Mouse (Mus musculus): Measurements from ENCODE around the gene Pick1. TPM values are rescaled to one million over a fixed set of nuclear protein-coding genes. Genes with fewer than 3 reads are reported as not detected.

The Pick1 gene
- polyA plus RNA-seq, 1 experiment from 2014 or later: 31.8 TPM

DNA sequence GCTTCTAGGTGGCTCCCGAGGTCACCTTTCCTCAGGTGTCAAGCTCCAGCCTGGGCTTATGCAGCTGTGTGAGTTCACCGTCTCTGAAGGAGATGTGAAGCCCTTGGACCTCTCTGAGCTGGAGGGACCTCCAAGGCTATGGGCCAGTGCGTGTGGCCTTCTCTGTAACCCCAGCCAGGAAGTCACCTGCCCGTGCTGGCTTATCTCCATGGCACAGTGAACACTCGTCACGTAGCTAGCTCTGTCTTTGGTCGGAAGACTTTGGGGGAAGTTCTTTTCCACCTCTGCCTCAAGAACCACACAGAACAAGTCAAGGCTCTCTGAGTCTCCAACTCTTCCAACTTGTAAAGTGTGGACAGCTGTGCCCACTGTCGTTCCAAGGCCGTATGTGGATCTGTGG is 34.9 kb upstream of the Pick1 start:
- TF ChIP-seq CTCF (IDR thresholded peaks at IDR 0.05; ENCODE audit: low read depth): no peak
- Histone ChIP-seq H3K4me3 (replicated peaks; ENCODE audit: low read depth, low read length) (no peak overlapping the region), H3K4me2 (ENCODE audit: low read length) (no peak overlapping the region), H3K9ac (ENCODE audit: low read depth, low read length) (no peak overlapping the region), H3K27ac (no peak overlapping the region), H3K27me3 (ENCODE audit: insufficient read depth, low read length) (no peaks in the 10 kb centered on the region), H3K36me3 (ENCODE audit: insufficient read depth, low read length) (no peaks in the 10 kb centered on the region), H3K4me1 (replicated peaks; ENCODE audit: insufficient read depth, low read length) (peaks cover 5% of the 10 kb centered on the region; the same call in 1 of the 2 replicates), H3K9me3 (replicated peaks; ENCODE audit: low read length) (no peaks in the 10 kb centered on the region)
- DNase-seq (ENCODE audit: low spot score) (no peak), ATAC-seq (replicated peaks; ENCODE audit: low FRiP score, low read depth) (no peak)
- 69% methylated on average over 9 of the region's 9 CpGs for WGBS

DNA sequence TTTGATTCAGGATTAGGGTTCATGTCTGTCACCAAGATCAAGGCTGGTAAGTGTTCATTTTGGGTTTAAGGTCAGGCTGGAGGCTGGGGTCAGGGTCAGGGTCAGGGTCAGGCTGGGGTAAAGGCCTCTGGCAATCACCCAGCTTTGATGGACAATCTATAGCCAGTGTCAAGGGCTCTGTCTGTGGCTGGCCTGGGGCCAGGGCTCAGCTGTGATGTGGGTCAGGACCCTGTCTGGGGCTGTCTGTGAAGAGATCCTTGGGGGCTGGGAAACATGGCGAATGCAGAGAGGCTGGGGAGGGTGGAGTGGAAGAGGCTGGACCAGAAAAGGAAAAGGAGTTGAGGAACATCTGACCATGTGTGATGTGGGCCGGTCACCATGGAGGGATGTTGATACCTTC is 34.0 kb upstream of the Pick1 start:
- TF ChIP-seq CTCF (IDR thresholded peaks at IDR 0.05; ENCODE audit: low read depth): no peak
- 59% methylated on average over 2 of the region's 2 CpGs for WGBS
- Histone ChIP-seq H3K4me3 (replicated peaks; ENCODE audit: low read depth, low read length) (no peak overlapping the region), H3K27ac (no peak overlapping the region), H3K36me3 (ENCODE audit: insufficient read depth, low read length) (no peaks in the 10 kb centered on the region), H3K9ac (ENCODE audit: low read depth, low read length) (no peak overlapping the region), H3K4me1 (replicated peaks; ENCODE audit: insufficient read depth, low read length) (peaks cover 5% of the 10 kb centered on the region; the same call in 1 of the 2 replicates), H3K9me3 (replicated peaks; ENCODE audit: low read length) (no peaks in the 10 kb centered on the region), H3K27me3 (ENCODE audit: insufficient read depth, low read length) (no peaks in the 10 kb centered on the region), H3K4me2 (ENCODE audit: low read length) (no peak overlapping the region)
- ATAC-seq (replicated peaks; ENCODE audit: low FRiP score, low read depth) (no peak), DNase-seq (ENCODE audit: low spot score) (no peak)

DNA sequence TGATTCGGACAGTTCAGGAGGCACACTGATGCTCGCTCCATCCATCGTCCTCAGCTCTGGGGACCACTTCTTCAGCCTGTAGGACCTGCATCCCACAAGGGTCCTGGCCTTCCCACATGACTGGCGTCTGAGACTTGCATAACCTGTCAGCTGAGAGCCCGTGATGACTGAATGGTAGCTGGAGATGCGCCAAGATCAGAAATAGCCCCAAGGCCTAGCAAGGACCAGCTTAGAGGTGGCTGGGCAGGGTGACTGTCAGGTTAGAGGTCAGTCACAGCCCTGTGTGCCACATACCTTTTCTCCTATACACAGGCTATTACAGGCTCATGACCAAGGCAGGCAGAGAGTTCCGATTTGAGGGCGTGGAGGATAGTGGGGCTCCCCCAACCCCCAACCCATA is 33.5 kb upstream of the Pick1 start:
- H3K4me2 ChIP-seq (ENCODE audit: low read length): no peak overlapping the region
- no peak overlapping the region for H3K9ac ChIP-seq (ENCODE audit: low read depth, low read length)
- TF ChIP-seq CTCF (IDR thresholded peaks at IDR 0.05; ENCODE audit: low read depth): no peak
- no peaks in the 10 kb centered on the region for H3K36me3 ChIP-seq (ENCODE audit: insufficient read depth, low read length)
- no peak overlapping the region for H3K4me3 ChIP-seq (replicated peaks; ENCODE audit: low read depth, low read length)
- H3K27ac ChIP-seq: no peak overlapping the region
- ATAC-seq (replicated peaks; ENCODE audit: low FRiP score, low read depth): no peak
- 81% methylated on average over 8 of the region's 8 CpGs for WGBS
- no peaks in the 10 kb centered on the region for H3K9me3 ChIP-seq (replicated peaks; ENCODE audit: low read length)
- H3K4me1 ChIP-seq (replicated peaks; ENCODE audit: insufficient read depth, low read length): peaks cover 5% of the 10 kb centered on the region; the same call in 1 of the 2 replicates
- DNase-seq (ENCODE audit: low spot score): no peak
- no peaks in the 10 kb centered on the region for H3K27me3 ChIP-seq (ENCODE audit: insufficient read depth, low read length)

DNA sequence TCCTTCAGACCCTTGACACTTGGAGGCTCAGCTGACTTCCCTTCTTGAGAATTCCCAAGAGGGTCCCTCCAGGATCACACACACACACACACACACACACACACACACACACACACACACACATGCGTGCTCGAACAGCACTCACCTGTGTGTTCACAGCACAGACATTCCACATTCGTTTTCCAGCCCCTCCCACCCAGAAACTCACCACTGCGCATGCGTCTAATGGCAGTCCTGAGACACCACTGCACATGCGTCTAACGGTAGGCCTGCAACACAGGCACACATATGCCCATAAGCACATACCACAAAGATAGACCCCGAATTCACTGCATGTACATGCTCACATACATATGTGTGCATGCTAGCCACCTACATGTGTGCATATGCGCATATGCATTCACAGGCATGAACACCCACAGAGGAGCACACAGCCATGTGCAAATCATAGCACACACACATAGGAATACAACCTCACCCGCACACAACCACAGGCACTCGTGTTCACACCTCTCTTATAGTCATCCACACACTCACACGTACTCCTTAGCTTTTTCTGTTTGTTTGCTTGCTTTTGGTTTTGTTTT is 29.5 kb upstream of the Pick1 start:
- H3K4me3 ChIP-seq (replicated peaks; ENCODE audit: low read depth, low read length): no peak overlapping the region
- H3K9me3 ChIP-seq (replicated peaks; ENCODE audit: low read length): no peaks in the 10 kb centered on the region
- TF ChIP-seq CTCF (IDR thresholded peaks at IDR 0.05; ENCODE audit: low read depth): no peak
- no peak overlapping the region for H3K4me2 ChIP-seq (ENCODE audit: low read length)
- H3K27ac ChIP-seq: no peak overlapping the region
- no peaks in the 10 kb centered on the region; the same call in 1 of the 2 replicates for H3K4me1 ChIP-seq (replicated peaks; ENCODE audit: insufficient read depth, low read length)
- H3K36me3 ChIP-seq (ENCODE audit: insufficient read depth, low read length): no peaks in the 10 kb centered on the region
- WGBS: 91% methylated on average over 12 of the region's 12 CpGs
- no peak for ATAC-seq (replicated peaks; ENCODE audit: low FRiP score, low read depth)
- no peak for DNase-seq (ENCODE audit: low spot score)
- H3K9ac ChIP-seq (ENCODE audit: low read depth, low read length): no peak overlapping the region
- no peaks in the 10 kb centered on the region for H3K27me3 ChIP-seq (ENCODE audit: insufficient read depth, low read length)

DNA sequence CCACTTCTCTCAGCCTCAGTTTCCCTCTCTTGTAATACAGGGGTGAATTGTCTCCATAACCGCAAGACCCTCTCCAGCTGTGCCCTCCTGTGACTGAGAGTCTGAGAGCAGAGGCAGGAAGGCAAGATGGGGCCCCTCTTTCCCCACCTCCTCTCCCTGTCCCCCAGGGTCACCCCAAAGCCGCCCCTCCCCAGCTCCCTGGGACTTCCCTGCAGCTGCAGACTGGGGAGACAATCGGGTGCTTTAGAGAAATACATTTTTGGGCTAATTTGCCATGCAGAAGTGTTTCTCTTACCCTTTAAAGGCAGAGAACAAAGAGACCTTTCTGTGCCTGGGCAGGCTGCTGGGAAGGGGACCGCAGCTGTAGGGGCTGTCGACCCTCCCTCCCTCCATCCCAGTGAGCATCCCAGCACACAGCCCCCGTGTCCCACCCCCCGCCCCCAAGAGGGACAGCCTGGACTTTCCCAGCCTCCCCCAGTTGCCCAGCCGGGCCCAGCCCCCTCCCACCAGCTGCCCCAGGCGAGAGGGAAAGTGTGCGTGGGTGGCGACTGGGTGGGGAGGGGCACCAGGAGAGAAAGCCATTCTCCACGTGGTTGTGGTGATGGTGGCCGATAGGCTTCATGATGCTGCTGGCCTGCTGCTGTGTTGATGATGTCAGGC is 27.4 kb upstream of the Pick1 start:
- WGBS: 15% methylated on average over 13 of the region's 13 CpGs
- Histone ChIP-seq H3K9ac (ENCODE audit: low read depth, low read length) (no peak overlapping the region), H3K4me2 (ENCODE audit: low read length) (no peak overlapping the region), H3K4me1 (replicated peaks; ENCODE audit: insufficient read depth, low read length) (no peaks in the 10 kb centered on the region; the same call in 1 of the 2 replicates), H3K9me3 (replicated peaks; ENCODE audit: low read length) (no peaks in the 10 kb centered on the region), H3K27ac (no peak overlapping the region), H3K4me3 (replicated peaks; ENCODE audit: low read depth, low read length) (no peak overlapping the region), H3K36me3 (ENCODE audit: insufficient read depth, low read length) (no peaks in the 10 kb centered on the region), H3K27me3 (ENCODE audit: insufficient read depth, low read length) (no peaks in the 10 kb centered on the region)
- peak; percentile 22 for DNase-seq (ENCODE audit: low spot score)
- ATAC-seq (replicated peaks; ENCODE audit: low FRiP score, low read depth): no peak
- TF ChIP-seq CTCF (IDR thresholded peaks at IDR 0.05; ENCODE audit: low read depth): no peak

DNA sequence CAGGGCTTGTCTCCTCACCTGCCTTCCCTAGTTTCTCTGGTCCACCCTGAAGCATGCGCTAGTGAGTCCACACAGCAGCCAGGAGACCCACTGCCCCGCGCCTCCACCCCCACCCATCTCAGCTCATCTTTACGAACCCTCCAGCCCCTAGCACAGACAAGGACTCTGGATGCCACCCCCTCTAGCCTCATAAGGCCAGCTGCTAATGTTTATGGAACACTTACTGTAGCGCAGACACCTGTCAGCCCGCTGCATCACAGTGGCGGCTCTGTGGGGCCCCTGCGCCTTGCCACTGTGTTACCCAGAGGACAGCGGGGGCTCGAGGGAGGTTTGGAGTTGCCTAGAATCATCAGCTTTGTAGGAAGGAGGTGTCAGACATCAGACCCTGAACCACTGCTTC is 26.4 kb upstream of the Pick1 start:
- Histone ChIP-seq H3K4me3 (replicated peaks; ENCODE audit: low read depth, low read length) (no peak overlapping the region), H3K36me3 (ENCODE audit: insufficient read depth, low read length) (no peaks in the 10 kb centered on the region), H3K9me3 (replicated peaks; ENCODE audit: low read length) (no peaks in the 10 kb centered on the region), H3K27me3 (ENCODE audit: insufficient read depth, low read length) (no peaks in the 10 kb centered on the region), H3K27ac (no peak overlapping the region), H3K4me2 (ENCODE audit: low read length) (no peak overlapping the region), H3K9ac (ENCODE audit: low read depth, low read length) (no peak overlapping the region), H3K4me1 (replicated peaks; ENCODE audit: insufficient read depth, low read length) (no peaks in the 10 kb centered on the region; the same call in 1 of the 2 replicates)
- no peak for DNase-seq (ENCODE audit: low spot score)
- 39% methylated on average over 10 of the region's 10 CpGs for WGBS
- ATAC-seq (replicated peaks; ENCODE audit: low FRiP score, low read depth): no peak
- no peak for TF ChIP-seq CTCF (IDR thresholded peaks at IDR 0.05; ENCODE audit: low read depth)

Measured in kidney, postnatal 0 days (tissue).